Mouse (Mus musculus) intestine, embryonic 14.5 days (tissue): ENCODE data around the gene Glp2r. TPM values are rescaled to one million over a fixed set of nuclear protein-coding genes. Genes with fewer than 3 reads are reported as not detected.

ENCODE experiments used
- ATAC-seq: fragments of 200-750 bp; cut with Nextera tagmentation; replicated peaks from 2 replicates; pipeline ENCODE4 v1.8.0; 2017; ENCODE audit warnings: low read depth, moderate number of reproducible peaks, moderate TSS enrichment, moderate library complexity; ENCODE audit not compliant: low FRiP score, low TSS enrichment
- DNase-seq: peaks from one replicate; pipeline ENCODE4 v3.0.0-alpha.2; 2018; ENCODE audit warnings: low spot score
- H3K27ac ChIP-seq: fragments of 300-500 bp; sonication (generic); 2 replicates; pipeline ENCODE4 v1.5.1; 2014; ENCODE audit warnings: low read depth, mild to moderate bottlenecking, control low read depth
- H3K27me3 ChIP-seq: fragments of 300-500 bp; sonication (generic); replicated peaks from 2 replicates; pipeline ENCODE4 v1.6.1; 2014; ENCODE audit warnings: low read length, control low read depth; ENCODE audit not compliant: control insufficient read depth, insufficient read depth
- H3K36me3 ChIP-seq: fragments of 300-500 bp; sonication (generic); 2 replicates; pipeline ENCODE4 v1.6.1; 2014; ENCODE audit warnings: low read length, control low read depth; ENCODE audit not compliant: control insufficient read depth, insufficient read depth
- H3K4me1 ChIP-seq: fragments of 300-500 bp; sonication (generic); replicated peaks from 2 replicates; pipeline ENCODE4 v1.6.1; 2014; ENCODE audit warnings: low read length, control low read depth, mixed read lengths; ENCODE audit not compliant: control insufficient read depth, insufficient read depth
- H3K4me2 ChIP-seq: fragments of 300-500 bp; sonication (generic); 2 replicates; pipeline ENCODE4 v1.6.1; 2014; ENCODE audit warnings: low read length
- H3K4me3 ChIP-seq: fragments of 300-500 bp; sonication (generic); 2 replicates; pipeline ENCODE4 v1.5.1; 2014; ENCODE audit warnings: low read depth, low read length, control low read depth, mixed read lengths
- H3K9ac ChIP-seq: fragments of 300-500 bp; sonication (generic); 2 replicates; pipeline ENCODE4 v1.6.1; 2014; ENCODE audit warnings: mild to moderate bottlenecking, low read length
- H3K9me3 ChIP-seq: fragments of 300-500 bp; sonication (generic); 2 replicates; pipeline ENCODE4 v1.6.1; 2016; ENCODE audit warnings: low read length, control low read depth; ENCODE audit not compliant: control insufficient read depth
- WGBS: fragments of 180-500 bp; shearing (Covaris S2); extraction: QIAGEN DNeasy Blood & Tissue Kit; methylation state at CpG from one replicate; pipeline ENCODE4 v1.1.7; 2014; 5-methylcytosine and 5-hydroxymethylcytosine counted together
- polyA plus RNA-seq: library from polyadenylated mRNA; unstranded; fragments of >200 nt; fragmentation: Nextera tagmentation; extraction: Ambion mirVana; gene quantifications from 2 replicates; pipeline ENCODE4 v1.2.1, GENCODE M21; 2014

Gene Glp2r
- polyA plus RNA-seq, 1 experiment from 2014 or later = 3.6 TPM

- ATAC-seq (no peak), DNase-seq (no peak)
- no peak overlapping the region for H3K4me3 ChIP-seq
- H3K4me1 ChIP-seq = no peaks in the 10 kb centered on the region
- H3K9ac ChIP-seq = no peak overlapping the region
- no peak overlapping the region for H3K27ac ChIP-seq
- H3K27me3 ChIP-seq = no peaks in the 10 kb centered on the region
- no peak overlapping the region for H3K4me2 ChIP-seq
- H3K9me3 ChIP-seq = no peaks in the 10 kb centered on the region
- 91% methylated on average over 4 of the region's 4 CpGs for WGBS
- H3K36me3 ChIP-seq = no peaks in the 10 kb centered on the region
These were observed 55.6 kb downstream of the Glp2r start for GRCm38 (mm10) chr11:67715382-67715781.

GRCm38 (mm10) chr11:67712976-67713375 is 58.0 kb downstream of the Glp2r start:
- WGBS = 63% methylated on average over 4 of the region's 4 CpGs
- Histone ChIP-seq H3K4me3 (no peak overlapping the region), H3K9ac (no peak overlapping the region), H3K4me2 (no peak overlapping the region), H3K9me3 (no peaks in the 10 kb centered on the region), H3K27me3 (no peaks in the 10 kb centered on the region), H3K4me1 (no peaks in the 10 kb centered on the region), H3K36me3 (no peaks in the 10 kb centered on the region), H3K27ac (no peak overlapping the region)
- no peak for DNase-seq
- ATAC-seq = no peak

DNA sequence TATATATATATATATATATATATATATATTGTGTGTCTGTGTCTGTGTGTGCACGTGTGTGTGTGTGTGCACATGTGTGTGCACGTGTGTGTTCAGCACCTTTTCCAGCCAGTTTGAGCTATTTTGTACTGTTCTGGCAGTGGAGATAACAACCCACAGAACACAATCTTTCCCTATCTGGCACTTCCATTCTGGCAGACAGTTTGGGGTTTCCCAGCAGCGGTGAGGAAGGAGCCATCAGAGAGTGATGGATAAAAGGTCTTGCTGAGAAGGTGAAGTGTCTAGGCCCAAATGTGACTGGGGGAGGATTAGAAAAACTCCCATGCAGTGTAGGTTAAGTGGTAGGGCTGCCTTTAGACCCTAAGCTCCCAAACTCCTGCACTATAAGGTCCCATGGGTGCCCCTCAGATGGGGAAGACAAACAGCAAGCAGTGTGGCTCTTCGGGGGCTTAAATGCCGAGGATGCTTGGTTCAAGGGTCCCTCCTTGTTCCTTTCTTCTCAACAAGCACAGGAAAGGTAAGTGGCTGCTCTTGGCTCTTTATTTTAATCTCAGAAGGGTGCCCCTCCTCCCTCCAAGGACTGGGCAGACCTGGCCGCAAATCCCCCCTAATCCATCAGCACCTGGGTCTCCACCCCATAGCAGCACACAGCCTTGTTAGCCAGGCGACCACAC is 76.1 kb downstream of the Glp2r start, which contains the start of gene Rcvrn:
TSS of gene Rcvrn (plus strand) at position 624 of the 674 bp plus-strand sequence.
- DNase-seq (no peak), ATAC-seq (no peak)
- no peak within 1 kb of the TSS for H3K4me2 ChIP-seq
- H3K4me1 ChIP-seq = no peaks in the 10 kb centered on the region; the same call in 1 of the 2 replicates
- 66% methylated on average over 7 of the region's 7 CpGs for WGBS
- H3K9me3 ChIP-seq = no peaks in the 10 kb centered on the region
- no peak within 1 kb of the TSS for H3K9ac ChIP-seq
- H3K4me3 ChIP-seq = no peak within 1 kb of the TSS
- H3K27ac ChIP-seq = no peak within 1 kb of the TSS
- H3K36me3 ChIP-seq = no peaks in the 10 kb centered on the region
- H3K27me3 ChIP-seq = no peaks in the 10 kb centered on the region

- ATAC-seq (no peak), DNase-seq (no peak)
- Histone ChIP-seq H3K4me2 (no peak overlapping the region), H3K4me3 (no peak overlapping the region), H3K27ac (no peak overlapping the region), H3K9ac (no peak overlapping the region), H3K36me3 (no peaks in the 10 kb centered on the region), H3K9me3 (no peaks in the 10 kb centered on the region), H3K27me3 (no peaks in the 10 kb centered on the region), H3K4me1 (no peaks in the 10 kb centered on the region; the same call in 1 of the 2 replicates)
- 82% methylated on average over 2 of the region's 2 CpGs for WGBS
These were observed 84.8 kb downstream of the Glp2r start for GRCm38 (mm10) chr11:67686109-67686508.

- H3K27ac ChIP-seq = no peak overlapping the region
- WGBS = 85% methylated on average over 3 of the region's 3 CpGs
- no peak overlapping the region for H3K4me2 ChIP-seq
- ATAC-seq (no peak), DNase-seq (no peak)
- no peak overlapping the region for H3K4me3 ChIP-seq
- H3K36me3 ChIP-seq = no peaks in the 10 kb centered on the region
- H3K9me3 ChIP-seq = no peaks in the 10 kb centered on the region
- no peaks in the 10 kb centered on the region for H3K4me1 ChIP-seq
- H3K27me3 ChIP-seq = no peaks in the 10 kb centered on the region
- no peak overlapping the region for H3K9ac ChIP-seq
These were observed 89.1 kb downstream of the Glp2r start for GRCm38 (mm10) chr11:67681871-67682270.

DNA sequence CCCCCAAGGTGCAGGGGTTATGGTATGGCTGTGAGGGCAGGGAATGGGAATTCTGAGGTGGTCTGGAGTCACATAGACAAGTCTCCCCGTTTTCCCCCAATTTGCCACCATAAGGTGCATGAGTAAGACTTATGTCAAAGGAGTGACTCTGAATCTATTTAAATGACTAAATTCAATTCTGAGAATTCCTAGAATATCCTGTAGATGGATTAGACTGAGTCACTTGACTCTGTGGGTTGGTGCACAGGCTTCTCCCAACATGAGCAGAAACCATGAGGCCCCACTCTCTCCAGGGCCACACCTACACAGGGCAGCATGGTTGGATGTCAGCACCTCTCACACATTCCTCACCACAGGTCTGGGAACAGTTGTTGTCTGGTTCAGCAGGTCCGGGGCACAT is 91.0 kb downstream of the Glp2r start:
- no peak for DNase-seq
- H3K4me3 ChIP-seq = no peak overlapping the region

DNA sequence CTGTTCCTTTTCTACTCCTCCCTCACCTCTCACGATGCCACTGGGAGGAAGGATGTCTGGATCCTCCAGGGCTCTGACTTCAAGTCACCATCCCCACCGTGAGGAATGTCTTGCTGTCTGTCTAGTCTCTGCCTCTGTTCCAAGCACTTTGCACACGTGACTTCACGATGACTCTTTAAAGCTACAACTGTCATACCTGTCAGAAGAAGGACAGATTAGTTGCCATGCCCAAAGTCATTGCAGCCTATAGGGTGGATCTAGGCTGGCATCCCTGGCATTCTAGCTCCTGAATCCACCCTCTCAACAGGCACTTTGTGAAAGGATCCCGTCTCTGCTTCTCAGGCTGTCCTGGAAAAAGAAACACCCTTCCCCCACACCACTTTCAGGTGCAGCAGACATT is 91.7 kb downstream of the Glp2r start:
- no peak for ATAC-seq

More for the DNA sequence above, 91.0 kb downstream of the Glp2r start:
- no peak for ATAC-seq
- Histone ChIP-seq H3K4me1 (no peaks in the 10 kb centered on the region), H3K4me2 (no peak overlapping the region), H3K27ac (no peak overlapping the region), H3K36me3 (no peaks in the 10 kb centered on the region), H3K27me3 (no peaks in the 10 kb centered on the region), H3K9ac (no peak overlapping the region), H3K9me3 (no peaks in the 10 kb centered on the region)
- WGBS = 74% methylated on average over 2 of the region's 2 CpGs

DNA sequence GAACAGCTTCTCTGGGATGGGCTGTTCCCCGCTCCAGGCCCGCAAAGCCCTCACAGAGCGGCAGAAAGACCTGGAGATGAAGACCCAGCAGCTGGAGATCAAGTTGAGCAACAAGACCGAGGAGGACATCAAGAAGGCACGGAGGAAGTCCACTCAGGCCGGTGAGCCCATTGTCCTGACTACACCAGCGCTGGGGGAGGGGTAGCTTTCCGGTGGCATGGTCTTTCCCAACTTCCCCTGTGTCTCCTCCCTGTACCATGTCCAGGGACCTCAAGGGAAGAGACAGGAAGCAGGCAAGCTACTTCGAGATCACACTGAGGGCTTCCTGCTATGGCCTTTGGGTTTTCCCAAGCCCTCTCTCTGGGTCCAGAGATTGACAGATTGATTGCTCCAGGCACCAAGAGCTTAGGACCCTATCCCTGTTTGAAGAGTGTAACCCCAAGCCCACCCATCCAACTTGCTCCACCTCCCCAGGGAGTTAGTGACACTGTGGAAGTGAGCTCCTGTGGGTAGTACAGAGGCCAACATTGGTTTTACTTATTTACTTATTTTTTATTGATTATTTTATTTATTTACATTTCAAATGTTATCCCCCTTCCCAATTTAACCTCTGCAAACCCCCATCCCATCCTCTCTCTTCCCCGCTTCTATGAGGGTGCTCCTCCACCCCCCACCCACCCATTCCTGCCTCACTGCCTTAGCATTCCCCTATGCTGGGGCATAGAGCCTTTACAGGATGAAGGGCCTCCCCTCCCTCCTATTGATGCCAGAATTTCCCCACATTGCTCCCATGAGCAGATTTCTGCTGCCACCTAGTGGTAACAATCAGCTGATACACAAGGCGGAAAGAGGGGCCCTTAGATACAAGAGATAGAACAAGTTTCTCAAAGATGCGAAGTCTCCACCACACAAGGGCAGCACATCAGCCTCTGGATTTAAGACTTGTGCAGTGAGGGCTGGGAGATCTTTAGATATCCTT is 95.1 kb downstream of the Glp2r start:
- 59% methylated on average over 12 of the region's 12 CpGs for WGBS
- Histone ChIP-seq H3K4me1 (no peaks in the 10 kb centered on the region), H3K9ac (no peak overlapping the region), H3K4me2 (no peak overlapping the region), H3K27me3 (no peaks in the 10 kb centered on the region), H3K4me3 (no peak overlapping the region), H3K36me3 (no peaks in the 10 kb centered on the region), H3K9me3 (no peaks in the 10 kb centered on the region), H3K27ac (no peak overlapping the region)
- DNase-seq (no peak), ATAC-seq (0 out of 2 replicates have a peak, but pooled peaks have one; percentile 40)

More for the DNA sequence above, 91.7 kb downstream of the Glp2r start:
- H3K4me3 ChIP-seq = no peak overlapping the region
- H3K27me3 ChIP-seq = no peaks in the 10 kb centered on the region
- whole genome bisulfite sequencing = 64% methylated on average over 5 of the region's 5 CpGs
- DNase-seq = no peak
- no peaks in the 10 kb centered on the region for H3K36me3 ChIP-seq
- no peaks in the 10 kb centered on the region for H3K9me3 ChIP-seq
- no peak overlapping the region for H3K4me2 ChIP-seq
- H3K27ac ChIP-seq = no peak overlapping the region
- H3K4me1 ChIP-seq = no peaks in the 10 kb centered on the region
- H3K9ac ChIP-seq = no peak overlapping the region
